Mouse (Mus musculus) adrenal gland, adult 18-20 months (tissue): ENCODE data around the gene Cep68. TPM values are rescaled to one million over a fixed set of nuclear protein-coding genes. Genes with fewer than 3 reads are reported as not detected.

Experiments used
- DNase-seq, 2 experiments: peaks; one replicate each; pipeline ENCODE4 v3.0.0; 2021 to 2022; ENCODE audit warnings: low spot score in 2 of 2
- long read RNA-seq, 2 experiments: library from polyadenylated mRNA; stranded (forward); transcript quantifications; one replicate each; pipeline ENCODE4 v2.0.0; 2021
- total RNA-seq, 2 experiments: library from RNA; stranded (reverse); gene quantifications; 1 replicate in 1 of 2; 2 replicates in 1 of 2; pipeline ENCODE4 v1.2.3; 2021

The Cep68 gene
- 10 to 100 TPM; 18.9 to 20.9 TPM for total RNA-seq
- long read RNA-seq, experiment 1, full-length matches to known transcripts, result 7 of 10 reads
- long read RNA-seq, experiment 1, partial matches to known transcripts, result 1 of 10 reads
- long read RNA-seq, experiment 1, other reads (novel, unspliced or antisense), result 2 of 10 reads
- long read RNA-seq, experiment 2, full-length matches to known transcripts, result 2 of 12 reads
- long read RNA-seq, experiment 2, partial matches to known transcripts, result 5 of 12 reads
- long read RNA-seq, experiment 2, other reads (novel, unspliced or antisense), result 5 of 12 reads

GRCm38 (mm10) chr11:20249296-20250110, at the start of gene Cep68:
Gene Cep68 (minus strand): TSS chr11:20249429.
- DNase-seq, result peak; percentile 85 to 86

- no peak for DNase-seq
Observed at GRCm38 (mm10) chr11:20284463-20284862, 35.2 kb upstream of the Cep68 start.

GRCm38 (mm10) chr11:20282601-20283219, 33.5 kb upstream of the Cep68 start:
- no peak for DNase-seq

GRCm38 (mm10) chr11:20280982-20281381, 31.8 kb upstream of the Cep68 start:
- peak in 1 of 2 experiments; percentile 7 for DNase-seq

- DNase-seq, result no peak
Observed at GRCm38 (mm10) chr11:20278702-20279101, 29.5 kb upstream of the Cep68 start.

GRCm38 (mm10) chr11:20277106-20277505, 27.9 kb upstream of the Cep68 start:
- DNase-seq, result no peak

- DNase-seq, result no peak
Observed at GRCm38 (mm10) chr11:20275974-20276373, 26.7 kb upstream of the Cep68 start.

- no peak for DNase-seq
Observed at GRCm38 (mm10) chr11:20269885-20270284, 20.7 kb upstream of the Cep68 start.

- DNase-seq, result no peak
Observed at GRCm38 (mm10) chr11:20262628-20263380, 13.6 kb upstream of the Cep68 start.

GRCm38 (mm10) chr11:20254791-20255190, 5.6 kb upstream of the Cep68 start:
- DNase-seq, result no peak

GRCm38 (mm10) chr11:20253088-20253487, 3.9 kb upstream of the Cep68 start:
- no peak for DNase-seq

GRCm38 (mm10) chr11:20250476-20251178, 1.4 kb upstream of the Cep68 start:
- no peak for DNase-seq

- no peak for DNase-seq
Observed at GRCm38 (mm10) chr11:20248840-20249239, 389 bp downstream of the Cep68 start.

GRCm38 (mm10) chr11:20248277-20248676, 952 bp downstream of the Cep68 start:
- no peak for DNase-seq

GRCm38 (mm10) chr11:20247146-20247855, 1.9 kb downstream of the Cep68 start:
- no peak for DNase-seq

GRCm38 (mm10) chr11:20246616-20247015, 2.6 kb downstream of the Cep68 start:
- no peak for DNase-seq

GRCm38 (mm10) chr11:20245316-20245715, 3.9 kb downstream of the Cep68 start:
- DNase-seq, result no peak

GRCm38 (mm10) chr11:20244336-20245290, 4.6 kb downstream of the Cep68 start:
- DNase-seq, result no peak
